Mouse (Mus musculus) duodenum, adult 2 months (tissue): ENCODE measurements around the gene Fkbp2. TPM values are rescaled to one million over a fixed set of nuclear protein-coding genes. Genes with fewer than 3 reads are reported as not detected.

Experiments used
- polyA plus RNA-seq: library from polyadenylated mRNA; depleted of rRNA; stranded (reverse); fragments of >200 nt; gene quantifications from 2 replicates; pipeline ENCODE4 v1.2.3, GENCODE M21; 2012; ENCODE audit warnings: low replicate concordance; rRNA removed

The Fkbp2 gene
- polyA plus RNA-seq, result 26.0 and 27.9 TPM in 2 replicates

DNA sequence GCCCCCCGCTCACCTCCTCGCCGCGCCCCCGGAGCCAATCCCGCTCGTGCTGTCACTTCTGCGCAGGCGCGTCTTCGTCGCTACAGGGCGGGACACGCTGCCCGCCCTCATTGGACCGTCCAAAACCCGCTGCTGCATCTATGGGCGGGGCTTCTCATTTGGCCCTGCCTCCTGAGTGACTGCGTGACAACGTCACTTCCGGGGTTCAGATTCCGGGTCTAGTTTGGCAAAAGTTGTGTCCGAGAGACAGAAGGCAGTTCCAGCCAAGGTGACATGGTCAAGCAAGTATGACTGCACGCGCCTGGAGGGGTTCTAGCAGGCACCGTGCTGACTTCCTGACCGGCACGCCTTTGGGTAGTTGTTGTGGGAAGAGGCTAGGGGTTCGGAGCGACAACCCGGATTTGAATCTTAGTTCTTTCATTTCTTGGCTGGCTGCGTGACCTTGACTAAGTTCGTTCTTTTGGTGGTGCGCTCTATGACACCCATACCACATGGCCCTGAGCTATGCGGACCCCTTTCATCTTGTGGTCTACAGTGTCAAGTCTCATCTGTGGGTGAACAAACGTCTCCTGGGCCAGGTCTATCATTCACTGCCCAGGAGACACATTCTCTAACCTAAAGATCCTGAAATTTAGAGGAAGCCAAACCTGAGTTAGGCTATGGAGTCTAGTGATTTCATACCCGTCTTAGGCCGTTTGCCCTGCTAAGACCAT is at the start of gene Fkbp2:
Fkbp2 (minus strand) TSS at position 121 of the 713 bp plus-strand sequence.

DNA sequence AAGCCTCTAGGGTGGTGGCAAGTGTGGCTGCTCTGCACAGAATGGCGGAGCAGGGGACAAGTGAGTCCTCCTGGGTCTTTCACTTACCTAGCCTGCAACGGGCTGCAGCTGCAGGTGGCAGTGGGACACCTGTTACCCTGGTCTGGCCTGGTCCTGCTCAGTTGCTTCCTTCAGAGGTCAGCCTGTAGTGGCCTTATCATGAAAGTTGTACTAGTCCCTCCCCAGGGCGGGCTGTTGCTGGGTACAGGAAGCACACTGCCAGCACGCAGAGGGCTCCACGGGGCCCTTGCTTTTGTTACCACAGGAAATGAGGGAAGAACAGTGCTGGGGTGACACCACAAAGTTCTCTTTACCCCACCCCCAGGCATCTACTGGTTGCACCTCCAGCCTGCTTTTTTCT is 38.9 kb upstream of the Fkbp2 start, which contains the start of gene Fermt3:
Fermt3 (minus strand) TSS at position 279 of the 400 bp plus-strand sequence.

DNA sequence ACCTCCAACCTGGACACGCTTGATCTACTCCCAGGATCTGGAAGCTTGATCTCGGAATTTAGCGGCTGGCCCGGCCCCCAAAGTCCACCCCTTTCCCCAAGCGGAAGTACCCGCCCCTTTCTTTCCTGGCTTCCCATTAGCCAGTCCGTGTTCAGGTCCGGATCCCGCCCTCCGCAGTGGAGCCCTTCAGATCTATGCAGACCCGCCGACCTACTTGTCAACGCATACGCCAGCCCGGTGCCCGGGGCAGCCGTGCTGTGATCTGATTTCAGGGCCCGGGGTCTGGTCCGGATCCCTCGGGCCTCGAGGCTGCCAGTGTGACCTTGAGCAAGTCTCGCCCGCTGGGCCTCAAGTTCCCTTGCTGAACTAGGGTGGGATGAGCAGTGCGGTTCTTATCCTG is 15.7 kb upstream of the Fkbp2 start, which contains the start of the genes Nudt22 and Trpt1:
Nudt22 (minus strand) TSS at position 112 of the 400 bp plus-strand sequence.
Trpt1 (plus strand) TSS at position 126 of the 400 bp plus-strand sequence.

DNA sequence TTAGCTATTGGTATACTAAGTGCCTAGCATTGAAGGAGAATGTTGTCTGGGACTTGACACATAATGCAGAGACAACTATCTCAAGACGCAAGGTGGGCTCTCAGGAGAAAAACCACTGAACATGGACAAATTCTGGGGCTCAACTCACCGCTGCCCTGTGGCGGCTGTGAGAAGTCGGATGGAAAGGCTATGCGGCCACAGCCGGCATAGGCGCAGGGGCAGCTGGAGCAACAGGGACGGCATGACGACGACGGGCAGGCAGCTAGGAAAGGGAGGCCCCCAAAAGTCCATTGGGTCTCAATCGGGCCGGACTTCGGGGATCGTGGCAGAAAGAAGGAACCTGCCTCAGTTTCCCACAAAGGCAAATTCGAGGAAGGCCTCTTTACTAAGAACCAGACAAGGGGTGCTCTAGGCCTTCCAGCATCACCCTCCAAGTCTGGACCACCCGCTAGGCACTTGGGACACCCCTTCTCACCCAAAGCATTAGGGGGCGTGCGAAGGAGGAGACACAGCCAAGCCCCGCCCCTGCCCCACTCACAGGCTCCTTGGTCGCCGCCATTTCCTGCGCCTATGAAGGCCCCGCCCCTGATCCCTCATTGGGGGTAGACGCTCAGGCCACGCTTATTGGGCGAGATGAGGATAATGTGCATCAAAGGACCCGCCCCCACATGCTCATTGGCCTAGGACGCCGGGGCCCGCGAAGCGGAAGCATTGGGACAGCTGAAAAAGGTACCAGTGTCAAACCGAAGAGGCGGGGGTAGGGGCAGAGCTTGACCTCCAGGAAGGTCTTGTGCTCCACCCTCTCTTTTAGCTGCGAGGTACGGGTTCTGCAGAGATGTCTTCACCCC is 11.9 kb upstream of the Fkbp2 start, which contains the start of gene Dnajc4:
Dnajc4 (minus strand) TSS at position 562 of the 848 bp plus-strand sequence.

DNA sequence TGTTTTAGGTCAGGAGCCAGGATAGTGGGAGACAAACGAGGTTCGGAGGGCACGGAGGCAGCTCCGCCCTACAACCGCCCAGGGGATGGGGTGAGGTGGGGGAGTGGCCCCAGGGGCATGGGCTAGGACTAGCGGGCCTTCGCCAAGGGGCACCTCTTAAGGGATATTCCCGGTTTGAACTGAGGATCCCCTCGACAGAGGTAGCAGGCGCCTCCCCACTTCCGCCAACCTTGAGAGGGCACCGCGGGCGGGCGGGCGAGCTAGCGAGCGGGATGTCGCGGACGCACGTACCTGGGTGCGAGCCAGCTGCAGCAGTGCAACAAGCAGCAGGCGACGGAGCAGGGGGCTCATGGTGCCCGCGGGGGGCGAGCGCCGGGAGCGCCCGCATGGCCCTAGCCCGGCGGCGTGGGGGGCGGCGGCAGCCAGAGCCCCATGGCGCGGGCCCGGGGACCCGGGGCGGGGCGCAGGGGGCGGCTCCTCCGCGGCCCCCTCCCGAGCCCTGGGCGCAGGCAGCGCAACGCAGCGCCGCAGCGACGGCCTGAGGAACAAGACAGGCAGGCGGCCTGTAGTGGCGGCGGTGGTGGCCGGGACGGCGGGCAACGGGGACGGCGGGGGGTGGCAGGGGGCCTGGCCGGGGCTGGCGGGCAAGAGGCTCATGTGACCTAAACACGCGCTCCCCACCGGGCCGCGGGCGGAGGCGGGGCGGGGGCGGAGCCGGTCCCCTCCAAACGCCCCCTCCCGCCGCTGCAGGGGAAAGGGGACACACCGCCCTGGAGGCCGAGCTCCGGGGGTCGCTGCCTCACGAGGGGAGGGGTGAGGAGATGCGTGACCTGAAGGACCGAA is 7.0 kb upstream of the Fkbp2 start, which contains the start of gene Vegfb:
Vegfb (minus strand) TSS at position 591 of the 843 bp plus-strand sequence.

DNA sequence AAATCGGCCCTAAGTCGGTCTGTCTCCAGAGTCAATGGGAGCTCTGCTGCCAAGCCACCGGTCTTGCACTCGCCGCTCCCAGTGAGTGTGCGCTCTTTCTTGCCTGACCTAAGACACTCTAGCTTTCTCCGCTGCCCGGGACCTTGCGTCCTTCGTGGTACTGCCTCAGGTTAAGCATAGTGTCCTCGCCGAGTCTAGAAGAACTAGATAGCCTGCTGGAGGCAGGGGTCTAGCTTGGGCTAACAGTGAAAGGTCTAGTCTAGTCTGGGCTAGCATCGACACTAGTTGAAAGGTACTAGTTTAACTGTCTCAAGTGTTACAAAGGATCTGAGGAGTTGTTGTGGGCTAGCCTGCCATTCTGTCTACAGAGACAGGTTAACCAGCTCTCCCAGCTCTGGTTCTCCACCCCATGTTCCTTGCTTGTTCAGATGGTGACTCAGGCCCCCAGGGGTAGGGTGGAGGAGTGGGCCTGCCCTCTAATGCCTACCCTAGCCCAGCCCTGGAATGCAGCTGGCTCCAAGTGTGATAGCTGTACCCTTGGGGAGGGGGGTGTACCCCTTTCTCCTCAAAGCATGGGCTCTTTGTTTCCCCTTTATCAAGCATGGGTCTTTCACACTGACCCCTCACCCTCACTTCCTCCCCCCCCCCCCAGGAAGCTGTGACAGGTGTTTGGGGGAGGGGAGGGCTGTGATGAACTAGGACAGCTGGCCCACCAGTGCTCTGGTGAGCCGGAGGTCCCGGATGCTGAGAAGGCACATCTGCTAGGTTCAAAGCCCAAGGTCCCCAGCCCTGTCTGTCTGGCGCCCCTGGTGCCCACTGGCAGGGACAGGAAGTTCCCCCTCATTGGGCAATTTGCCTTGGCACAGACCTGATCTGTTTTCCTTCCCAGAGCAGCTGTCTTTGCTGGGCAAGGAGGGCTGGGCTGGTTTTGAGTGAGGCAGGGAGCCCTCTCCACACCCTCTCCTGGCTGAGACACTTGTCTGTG is 4.5 kb downstream of the Fkbp2 start, which contains the start of gene Plcb3:
Plcb3 (minus strand) TSS at position 934 of the 985 bp plus-strand sequence.

DNA sequence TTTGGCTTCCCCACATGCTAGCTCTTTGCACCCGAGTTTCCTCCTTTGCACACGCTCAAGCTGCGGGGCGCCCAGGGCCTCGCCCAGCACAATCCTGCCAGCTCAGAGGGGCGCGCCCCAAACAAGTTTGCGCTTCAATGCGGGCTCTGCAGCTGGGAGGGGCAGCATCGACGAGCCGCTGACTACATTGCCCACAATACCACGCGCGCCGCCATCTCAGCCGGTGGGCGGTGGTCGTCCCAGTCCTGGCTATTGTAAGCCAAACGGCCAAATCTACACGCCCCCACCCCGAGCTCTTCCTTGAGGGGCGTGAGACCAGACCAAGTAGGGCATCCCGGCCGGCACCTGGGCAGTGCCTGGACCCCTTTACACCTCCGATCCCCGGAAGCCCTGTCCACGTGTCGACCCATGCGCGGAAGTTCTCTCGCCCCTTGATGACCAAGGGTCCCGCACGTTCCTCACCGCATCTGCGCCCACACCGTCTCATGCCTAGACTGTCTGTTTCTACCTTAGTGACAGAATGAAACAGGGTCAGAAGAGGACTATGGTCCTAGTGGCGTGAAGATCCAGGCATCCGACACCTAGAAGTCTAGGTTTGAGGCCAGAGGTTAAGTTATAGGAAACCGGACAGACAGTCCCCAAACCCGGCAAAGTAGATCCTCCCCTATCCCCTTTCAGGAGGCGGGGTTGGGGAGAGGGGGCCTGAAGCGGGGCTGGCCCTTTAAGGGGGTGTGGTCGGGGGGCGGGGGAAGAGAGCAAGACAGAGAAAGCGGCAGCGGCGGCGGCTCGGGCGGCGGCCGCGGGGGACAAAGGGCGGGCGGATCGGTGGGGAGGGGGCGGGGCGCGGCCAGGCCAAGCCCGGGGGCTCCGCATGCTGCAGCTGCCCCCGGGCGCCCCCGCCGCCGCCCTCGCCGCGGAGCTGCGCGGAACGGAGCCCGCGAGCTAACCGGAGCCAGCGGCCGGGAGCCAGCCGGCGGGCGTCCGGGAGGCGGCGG is 5.8 kb downstream of the Fkbp2 start, which contains the start of gene Ppp1r14b:
Ppp1r14b (plus strand) TSS at position 758 of the 995 bp plus-strand sequence.

DNA sequence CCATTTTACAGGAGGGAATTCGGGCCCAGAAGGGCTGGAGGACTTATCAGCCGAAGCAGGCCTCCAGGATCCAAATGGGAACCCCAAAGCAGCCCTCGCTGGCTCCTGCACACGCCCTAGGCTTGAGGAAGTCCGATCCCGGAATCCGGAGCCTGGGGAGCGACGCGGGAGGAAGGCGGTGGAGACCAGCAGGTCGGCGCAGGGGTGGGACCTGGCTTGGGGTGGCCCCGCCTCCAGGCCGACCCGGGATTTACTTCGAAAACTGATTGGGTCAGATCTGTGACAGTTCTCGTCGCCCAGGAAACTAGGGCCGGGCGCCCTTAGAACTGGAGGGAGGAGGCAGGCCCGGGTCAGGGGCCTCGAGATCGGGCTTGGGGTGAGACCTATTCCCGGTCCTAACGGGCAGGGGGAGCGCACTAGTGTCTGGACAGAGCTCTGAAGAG is 38.0 kb downstream of the Fkbp2 start, which contains the start of gene Gpr137:
Gpr137 (minus strand) TSS at position 232 of the 443 bp plus-strand sequence.

DNA sequence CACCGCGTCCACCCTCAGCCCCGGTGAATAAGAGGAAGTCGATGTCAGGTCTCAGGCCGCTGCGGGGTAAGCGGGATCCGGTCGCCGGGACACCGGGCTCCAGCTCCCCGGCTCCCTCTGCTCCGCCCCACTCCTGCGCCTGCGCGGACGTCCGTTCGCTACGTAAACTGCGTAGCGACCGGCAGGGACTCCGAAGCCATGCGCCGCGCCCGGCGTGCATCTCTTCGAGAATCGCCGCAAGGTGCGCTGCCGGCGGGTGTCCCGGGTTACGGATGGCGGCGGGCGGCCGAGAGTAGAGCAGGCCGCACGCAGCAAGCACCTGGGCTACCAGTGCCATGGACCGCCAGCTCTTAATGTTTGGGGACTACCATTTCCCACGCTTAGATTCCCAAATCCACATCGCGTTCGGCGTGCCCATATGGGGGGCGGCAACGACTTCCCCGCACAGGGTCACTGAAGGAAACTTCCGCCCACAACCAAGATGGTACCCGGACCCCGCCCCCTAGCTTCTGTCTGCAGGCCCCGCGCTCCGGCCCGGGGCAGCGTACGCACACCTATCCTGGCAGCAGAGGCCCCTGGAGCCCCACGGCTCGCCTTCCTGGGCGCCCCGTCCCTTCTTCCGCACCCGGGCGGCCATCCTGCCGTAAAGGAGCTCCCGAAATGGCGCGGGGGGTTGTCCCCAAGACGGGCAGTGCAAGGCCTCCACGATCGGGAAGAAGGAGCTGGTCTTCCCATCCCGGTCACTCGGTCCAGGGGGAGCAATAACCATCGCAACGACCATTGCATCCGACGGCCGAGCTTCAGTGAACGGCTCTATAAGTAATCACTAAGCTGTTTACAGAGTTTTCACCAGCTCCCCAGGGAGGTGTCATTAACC is 38.7 kb downstream of the Fkbp2 start, which contains the start of gene Bad:
Bad (plus strand) TSS at position 490 of the 877 bp plus-strand sequence.

DNA sequence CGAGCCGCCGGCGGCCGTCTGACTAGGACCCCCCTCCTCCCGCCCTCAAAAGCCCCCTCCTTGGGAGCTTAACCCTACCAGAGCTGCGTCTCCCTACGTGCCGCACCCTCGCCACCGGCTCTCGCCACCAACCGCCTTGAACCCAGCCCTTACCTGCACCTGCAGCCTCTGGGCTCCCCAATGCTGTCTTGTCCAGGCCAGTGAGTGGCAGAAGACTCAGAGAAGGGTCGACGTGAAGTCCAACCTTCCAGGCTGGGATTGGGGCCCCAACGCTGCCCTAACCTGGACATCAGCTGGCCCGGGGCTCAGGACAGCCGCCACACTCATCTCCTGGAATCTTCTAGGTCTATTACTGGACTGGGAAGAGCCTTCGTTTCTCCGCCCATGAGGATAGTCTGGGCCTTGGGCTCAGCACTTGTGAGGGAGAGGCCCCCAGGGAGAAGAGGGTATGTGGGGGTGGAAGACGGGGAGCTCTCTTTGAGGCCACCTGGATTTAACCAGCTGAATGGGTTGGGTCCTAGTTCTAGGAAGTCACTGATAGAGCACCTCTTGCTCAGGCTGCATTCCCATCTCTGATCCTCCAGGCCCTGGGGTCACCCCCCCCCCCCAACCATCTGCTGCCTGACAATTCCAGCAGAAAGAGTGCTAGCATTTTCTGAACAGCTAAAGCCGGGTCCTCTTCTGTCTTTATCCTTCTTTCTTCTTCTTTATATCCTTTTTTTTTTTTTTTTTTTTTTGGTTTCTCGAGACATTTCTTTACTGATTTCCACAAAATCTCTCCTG is 45.9 kb downstream of the Fkbp2 start, which contains the start of gene Kcnk4:
Kcnk4 (minus strand) TSS at position 321 of the 783 bp plus-strand sequence.

Other genes with a start within 250 kb of the Fkbp2 start
- gene Rps6ka4, start 139.9 kb downstream of the Fkbp2 start, polyA plus RNA-seq, result 40.3 and 55.5 TPM in 2 replicates
- gene Ccdc88b, start 122.3 kb downstream of the Fkbp2 start, polyA plus RNA-seq, result 28.0 and 29.4 TPM in 2 replicates
- gene Trmt112, start 70.8 kb downstream of the Fkbp2 start, polyA plus RNA-seq, result 47.0 and 71.7 TPM in 2 replicates
- gene Prdx5, start 70.4 kb downstream of the Fkbp2 start, polyA plus RNA-seq, result 173 and 198 TPM in 2 replicates
- gene Esrra, start 58.7 kb downstream of the Fkbp2 start, polyA plus RNA-seq, result 295 and 547 TPM in 2 replicates
- not detected in 2 replicates for gene Catsperz, start 55.1 kb downstream of the Fkbp2 start, polyA plus RNA-seq
- gene Kcnk4, start 46.0 kb downstream of the Fkbp2 start, polyA plus RNA-seq, result not detected in 2 replicates
- gene Bad, start 38.6 kb downstream of the Fkbp2 start, polyA plus RNA-seq, result 87.2 and 152 TPM in 2 replicates
- gene Gpr137, start 38.0 kb downstream of the Fkbp2 start, polyA plus RNA-seq, result 116 and 165 TPM in 2 replicates
- gene Ppp1r14b, start 5.5 kb downstream of the Fkbp2 start, polyA plus RNA-seq, result 114 and 131 TPM in 2 replicates
- 470 and 523 TPM in 2 replicates for gene Plcb3, start 4.0 kb downstream of the Fkbp2 start, polyA plus RNA-seq
- 28.2 and 41.3 TPM in 2 replicates for gene Vegfb, start 7.2 kb upstream of the Fkbp2 start, polyA plus RNA-seq
- gene Dnajc4, start 12.1 kb upstream of the Fkbp2 start, polyA plus RNA-seq, result 35.7 and 47.7 TPM in 2 replicates
- 44.2 and 67.5 TPM in 2 replicates for gene Nudt22, start 15.6 kb upstream of the Fkbp2 start, polyA plus RNA-seq
- gene Trpt1, start 15.6 kb upstream of the Fkbp2 start, polyA plus RNA-seq, result 8.4 and 10.9 TPM in 2 replicates
- 8.8 and 17.2 TPM in 2 replicates for gene Fermt3, start 39.0 kb upstream of the Fkbp2 start, polyA plus RNA-seq
- gene Stip1, start 59.5 kb upstream of the Fkbp2 start, polyA plus RNA-seq, result 15.1 and 19.1 TPM in 2 replicates
- 39.6 and 55.8 TPM in 2 replicates for gene Macrod1, start 76.3 kb upstream of the Fkbp2 start, polyA plus RNA-seq
- 0.05 and 0.15 TPM in 2 replicates for gene Flrt1, start 125.2 kb upstream of the Fkbp2 start, polyA plus RNA-seq
- 83.6 and 128 TPM in 2 replicates for gene Otub1, start 225.8 kb upstream of the Fkbp2 start, polyA plus RNA-seq
- gene Cox8a, start 237.1 kb upstream of the Fkbp2 start, polyA plus RNA-seq, result 3,491 and 5,701 TPM in 2 replicates